Mouse (Mus musculus): ENCODE results near the gene Gas1. TPM values are rescaled to one million over a fixed set of nuclear protein-coding genes. Genes with fewer than 3 reads are reported as not detected.

Gene Gas1
- total and polyA plus RNA-seq, 2 experiments: 13.9 to 28.2 TPM

DNA sequence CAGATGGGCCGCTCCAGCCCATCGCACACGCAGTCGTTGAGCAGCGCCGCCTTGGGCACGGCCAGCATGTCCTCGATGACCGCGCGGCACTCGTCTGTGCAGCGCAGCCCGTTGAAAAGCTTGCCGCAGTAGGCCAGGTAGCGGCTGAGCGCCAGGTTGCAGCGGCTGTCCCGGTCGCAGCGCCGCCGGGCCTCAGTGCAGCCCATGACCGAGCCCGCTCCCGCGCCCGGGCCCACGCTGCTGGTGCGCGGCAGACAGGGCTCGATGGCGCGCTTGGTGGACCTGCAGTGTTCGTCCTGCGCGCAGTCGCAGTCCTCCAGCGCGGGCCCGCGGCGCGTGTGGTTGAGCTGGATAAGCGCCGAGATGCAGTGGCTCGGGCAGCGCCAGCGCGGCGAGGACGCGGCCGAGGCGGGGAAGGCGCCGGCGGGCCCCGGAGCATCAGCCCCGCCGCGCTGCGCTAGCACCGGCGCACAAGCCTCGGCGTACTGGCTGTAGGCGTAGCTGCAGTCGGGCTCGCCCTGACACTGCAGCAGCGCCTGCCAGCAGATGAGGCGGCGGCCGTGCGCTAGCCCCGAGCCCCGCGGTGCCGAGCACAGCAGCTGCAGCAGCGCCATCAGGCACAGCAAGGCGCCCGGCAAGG, 909 bp downstream of the Gas1 start:
- Histone ChIP-seq H3K9ac (ENCODE audit: low read depth, low read length) (peak overlapping the region; percentile 96), H3K27me3 (ENCODE audit: control insufficient read depth, insufficient read depth, low read length) (no peaks in the 10 kb centered on the region), H3K79me2 (ENCODE audit: control insufficient read depth, insufficient read depth, low read length) (no peaks in the 10 kb centered on the region; the same call in 1 of the 2 replicates), H3K4me1 (ENCODE audit: control insufficient read depth, insufficient read depth, low read length) (peaks cover 6% of the 10 kb centered on the region; the same call in 1 of the 2 replicates), H3K36me3 (ENCODE audit: control insufficient read depth, insufficient read depth, low read length) (no peaks in the 10 kb centered on the region), H3K27ac (replicated peaks; ENCODE audit: insufficient read depth, low read depth, low read length) (peak overlapping the region; percentile 95), H3K4me3 (ENCODE audit: insufficient read depth, low read depth, low read length) (peak overlapping the region; percentile 97)
- DNase-seq (ENCODE audit: extremely low read depth, low read depth, low spot score): peak; percentile 55
- under 1% methylated on average over 82 of the region's 82 CpGs for WGBS
- TF ChIP-seq POLR2A (IDR thresholded peaks at IDR 0.05; ENCODE audit: extremely low read depth, insufficient read depth, low read length): 0 out of 2 replicates have a peak, but pooled peaks have one; percentile 5
- no peak for TF ChIP-seq CTCF (IDR thresholded peaks at IDR 0.05; ENCODE audit: low read depth, low read length)

DNA sequence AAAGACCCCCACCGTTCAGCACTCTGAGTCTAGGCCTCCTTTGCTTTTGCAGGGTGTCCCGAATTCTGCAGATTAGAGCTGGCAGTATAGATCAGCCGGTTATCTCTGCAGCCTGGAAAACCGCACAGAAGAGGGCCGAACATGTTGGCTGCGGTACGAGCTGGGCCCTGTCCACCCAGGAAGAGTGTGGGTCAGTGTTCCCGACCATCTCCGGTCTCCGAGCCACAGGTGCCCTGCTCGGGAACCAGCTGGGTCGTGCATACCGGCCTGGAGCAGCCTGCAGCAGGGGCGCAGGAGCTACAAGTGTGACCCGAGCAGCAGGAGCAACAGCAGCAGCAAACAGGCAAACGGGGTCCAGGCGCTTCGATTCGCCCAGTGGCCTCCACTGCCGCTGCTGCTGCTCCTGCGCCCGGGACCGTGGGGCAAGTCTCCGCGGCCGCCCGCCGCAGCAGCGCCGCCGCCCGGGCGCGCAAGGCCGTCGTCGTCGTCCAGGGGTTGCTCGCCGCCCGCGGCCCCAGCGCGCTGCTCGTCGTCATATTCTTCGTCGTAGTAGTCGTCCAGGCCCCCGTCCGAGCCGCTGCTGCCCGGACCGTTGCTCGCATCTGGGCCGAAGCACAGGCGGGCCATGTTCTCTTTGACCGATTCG, 1.6 kb downstream of the Gas1 start:
- WGBS: under 1% methylated on average over 59 of the region's 59 CpGs
- no peaks in the 10 kb centered on the region for H3K27me3 ChIP-seq (ENCODE audit: control insufficient read depth, insufficient read depth, low read length)
- DNase-seq (ENCODE audit: extremely low read depth, low read depth, low spot score): peak; percentile 46

DNA sequence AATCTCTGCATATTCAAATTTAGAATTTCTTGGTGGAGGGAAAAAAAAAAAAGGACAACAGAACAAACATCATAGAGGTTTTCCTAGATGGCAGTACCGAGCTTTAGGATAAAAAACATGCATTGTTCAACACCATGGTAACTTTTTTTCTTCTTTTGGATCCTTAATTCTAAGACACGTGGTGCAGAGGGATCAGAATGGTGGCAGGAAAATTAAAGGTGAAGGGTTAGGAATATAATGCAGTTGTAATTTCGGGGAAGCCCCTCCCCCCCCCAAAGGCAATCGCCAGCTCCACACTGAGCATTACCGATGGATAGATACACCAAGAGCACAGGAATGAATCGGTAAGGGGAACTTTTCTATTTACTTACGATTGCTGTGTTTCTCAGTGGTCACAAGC, 2.2 kb downstream of the Gas1 start:
- H3K9ac ChIP-seq (ENCODE audit: low read depth, low read length): peak overlapping the region; percentile 96

More for the DNA sequence above, 1.6 kb downstream of the Gas1 start:
- Histone ChIP-seq H3K9ac (ENCODE audit: low read depth, low read length) (peak overlapping the region; percentile 96), H3K27ac (replicated peaks; ENCODE audit: insufficient read depth, low read depth, low read length) (peak overlapping the region; percentile 95), H3K4me3 (ENCODE audit: insufficient read depth, low read depth, low read length) (peak overlapping the region; percentile 97), H3K79me2 (ENCODE audit: control insufficient read depth, insufficient read depth, low read length) (no peaks in the 10 kb centered on the region; the same call in 1 of the 2 replicates), H3K4me1 (ENCODE audit: control insufficient read depth, insufficient read depth, low read length) (peaks cover 6% of the 10 kb centered on the region; the same call in 1 of the 2 replicates), H3K36me3 (ENCODE audit: control insufficient read depth, insufficient read depth, low read length) (no peaks in the 10 kb centered on the region)
- TF ChIP-seq CTCF (IDR thresholded peaks at IDR 0.05; ENCODE audit: low read depth, low read length) (peak; percentile 11; the same call in 1 of the 2 replicates), POLR2A (IDR thresholded peaks at IDR 0.05; ENCODE audit: extremely low read depth, insufficient read depth, low read length) (no peak)

DNA sequence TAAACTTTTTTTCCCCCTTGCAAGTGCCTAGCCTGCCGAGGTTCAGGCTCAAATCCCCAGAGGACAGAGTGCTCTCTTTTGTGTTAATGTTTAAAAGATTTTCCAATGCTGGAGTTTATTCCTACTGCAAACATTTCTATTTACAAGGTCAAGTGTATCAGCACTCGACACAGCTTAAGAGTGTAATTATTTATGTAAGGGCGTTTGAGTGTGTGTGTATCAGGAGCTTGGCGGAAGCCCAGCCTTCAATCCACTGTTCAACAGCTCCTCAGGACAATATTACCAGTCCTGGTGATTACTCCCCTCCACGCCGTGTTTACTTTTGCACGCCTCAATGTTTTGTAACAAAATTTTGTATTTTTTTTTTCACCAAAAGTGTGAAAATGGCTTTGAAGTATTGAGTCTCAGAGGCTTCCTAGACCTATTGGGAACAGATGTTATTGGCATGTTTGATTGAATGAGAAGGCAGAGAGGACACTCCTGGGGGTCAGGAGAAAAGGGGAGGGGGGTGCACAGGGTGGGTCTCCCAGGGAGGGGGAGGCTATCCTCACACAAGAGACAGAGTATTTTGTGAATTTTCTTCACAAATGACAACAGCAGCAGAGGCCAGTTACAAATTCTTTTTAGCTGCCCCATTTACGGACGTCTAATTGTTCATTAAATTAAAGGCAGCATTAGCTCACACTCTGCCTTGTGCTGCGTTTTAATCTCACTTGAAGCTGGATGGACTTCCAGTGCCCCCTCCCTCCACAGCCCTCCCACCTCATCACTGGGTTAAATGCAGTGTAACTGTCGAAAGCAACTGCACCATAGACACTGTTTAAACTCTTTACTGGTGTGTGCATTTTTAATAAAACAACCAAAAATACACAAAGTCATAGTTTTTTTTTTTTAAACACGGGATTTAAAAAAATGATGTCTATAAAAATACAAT, 3.3 kb downstream of the Gas1 start:
- no peak overlapping the region for H3K9ac ChIP-seq (ENCODE audit: low read depth, low read length)
- WGBS: 18% methylated on average over 12 of the region's 12 CpGs
- DNase-seq (ENCODE audit: extremely low read depth, low read depth, low spot score): peak; percentile 98
- no peaks in the 10 kb centered on the region for H3K27me3 ChIP-seq (ENCODE audit: control insufficient read depth, insufficient read depth, low read length)
- H3K4me3 ChIP-seq (ENCODE audit: insufficient read depth, low read depth, low read length): no peak overlapping the region
- no peaks in the 10 kb centered on the region for H3K36me3 ChIP-seq (ENCODE audit: control insufficient read depth, insufficient read depth, low read length)
- TF ChIP-seq CTCF (IDR thresholded peaks at IDR 0.05; ENCODE audit: low read depth, low read length) (no peak), POLR2A (IDR thresholded peaks at IDR 0.05; ENCODE audit: extremely low read depth, insufficient read depth, low read length) (no peak)
- H3K4me1 ChIP-seq (ENCODE audit: control insufficient read depth, insufficient read depth, low read length): peaks cover 6% of the 10 kb centered on the region; the same call in 1 of the 2 replicates
- peak overlapping the region; percentile 54; the same call in 1 of the 2 replicates for H3K27ac ChIP-seq (replicated peaks; ENCODE audit: insufficient read depth, low read depth, low read length)
- no peaks in the 10 kb centered on the region; the same call in 1 of the 2 replicates for H3K79me2 ChIP-seq (ENCODE audit: control insufficient read depth, insufficient read depth, low read length)

More for the DNA sequence above, 2.2 kb downstream of the Gas1 start:
- peak; percentile 50 for DNase-seq (ENCODE audit: extremely low read depth, low read depth, low spot score)
- Histone ChIP-seq H3K36me3 (ENCODE audit: control insufficient read depth, insufficient read depth, low read length) (no peaks in the 10 kb centered on the region), H3K27ac (replicated peaks; ENCODE audit: insufficient read depth, low read depth, low read length) (peak overlapping the region; percentile 95; the same call in 1 of the 2 replicates), H3K4me1 (ENCODE audit: control insufficient read depth, insufficient read depth, low read length) (peaks cover 6% of the 10 kb centered on the region; the same call in 1 of the 2 replicates), H3K27me3 (ENCODE audit: control insufficient read depth, insufficient read depth, low read length) (no peaks in the 10 kb centered on the region), H3K4me3 (ENCODE audit: insufficient read depth, low read depth, low read length) (peak overlapping the region; percentile 97), H3K79me2 (ENCODE audit: control insufficient read depth, insufficient read depth, low read length) (no peaks in the 10 kb centered on the region; the same call in 1 of the 2 replicates)
- TF ChIP-seq POLR2A (IDR thresholded peaks at IDR 0.05; ENCODE audit: extremely low read depth, insufficient read depth, low read length) (no peak), CTCF (IDR thresholded peaks at IDR 0.05; ENCODE audit: low read depth, low read length) (no peak)
- WGBS: 2% methylated on average over 7 of the region's 7 CpGs

DNA sequence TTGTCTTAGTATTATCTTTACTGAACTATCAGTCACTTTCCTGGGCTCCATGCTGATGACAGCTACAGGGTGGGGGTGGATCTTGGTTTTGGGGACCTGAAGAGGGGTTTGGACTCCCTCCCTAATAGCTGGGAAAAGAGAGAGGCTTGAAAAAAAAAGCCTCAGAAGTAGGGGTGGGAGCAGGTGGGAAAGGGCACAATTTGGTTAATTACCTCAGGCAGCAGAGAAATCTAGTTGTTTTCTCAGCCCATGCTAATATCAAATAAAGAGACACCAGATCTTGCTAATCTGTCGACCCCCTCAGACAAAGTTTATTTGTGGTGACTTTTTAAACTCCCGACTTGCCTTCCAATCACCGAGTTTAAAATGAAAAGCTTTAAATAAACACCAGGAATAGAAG, 4.0 kb downstream of the Gas1 start:
- H3K4me3 ChIP-seq (ENCODE audit: insufficient read depth, low read depth, low read length): no peak overlapping the region
- TF ChIP-seq CTCF (IDR thresholded peaks at IDR 0.05; ENCODE audit: low read depth, low read length): no peak
- no peak for TF ChIP-seq POLR2A (IDR thresholded peaks at IDR 0.05; ENCODE audit: extremely low read depth, insufficient read depth, low read length)
- 2% methylated on average over 3 of the region's 3 CpGs for WGBS
- DNase-seq (ENCODE audit: extremely low read depth, low read depth, low spot score): no peak
- H3K9ac ChIP-seq (ENCODE audit: low read depth, low read length): no peak overlapping the region; the same call in 1 of the 2 replicates
- no peaks in the 10 kb centered on the region for H3K36me3 ChIP-seq (ENCODE audit: control insufficient read depth, insufficient read depth, low read length)
- no peaks in the 10 kb centered on the region; the same call in 1 of the 2 replicates for H3K79me2 ChIP-seq (ENCODE audit: control insufficient read depth, insufficient read depth, low read length)
- peak overlapping the region; percentile 75 for H3K27ac ChIP-seq (replicated peaks; ENCODE audit: insufficient read depth, low read depth, low read length)
- peaks cover 6% of the 10 kb centered on the region; the same call in 1 of the 2 replicates for H3K4me1 ChIP-seq (ENCODE audit: control insufficient read depth, insufficient read depth, low read length)
- H3K27me3 ChIP-seq (ENCODE audit: control insufficient read depth, insufficient read depth, low read length): no peaks in the 10 kb centered on the region

All from liver, adult 2 months (tissue).